Mouse (Mus musculus) activated CD4-positive, CD25-positive, alpha-beta regulatory T cell (primary cell): ENCODE data around the gene Ocln. TPM values are rescaled to one million over a fixed set of nuclear protein-coding genes. Genes with fewer than 3 reads are reported as not detected.

Experiments used
- polyA plus RNA-seq, 2 experiments: library from polyadenylated mRNA; unstranded; fragments of 100-300 nt; shearing (Covaris generic); gene quantifications; one replicate each; pipeline ENCODE4 v1.2.1; 2017

Gene Ocln
- 1 to 10 TPM in 1 of 2 experiments, not detected in 1; 1.0 TPM for polyA plus RNA-seq

GRCm38 (mm10) chr13:100552369-100553041, at the start of gene Ocln:
Gene Ocln, minus strand, starts transcription at chr13:100552718.

GRCm38 (mm10) chr13:100492061-100492787, 60.3 kb downstream of the Ocln start, which contains the start of gene Gtf2h2:
Gene Gtf2h2, minus strand, starts transcription at chr13:100492579.

GRCm38 (mm10) chr13:100452415-100453127, 99.9 kb downstream of the Ocln start, which contains the start of gene Naip1:
Gene Naip1, minus strand, starts transcription at chr13:100452869.

Other genes starting within 250 kb of the Ocln start
- gene Naip6, start 235.0 kb downstream of the Ocln start, polyA plus RNA-seq = 1 to 10 TPM in 1 of 2 experiments, under 1 TPM in 1; 0.93 to 1.6 TPM
- under 1 TPM in 1 of 2 experiments, not detected in 1; 0.09 TPM for gene Naip1, start 99.8 kb downstream of the Ocln start, polyA plus RNA-seq
- gene Gtf2h2, start 60.1 kb downstream of the Ocln start, polyA plus RNA-seq = 10 to 100 TPM; 44.2 to 46.1 TPM
- 1 to 10 TPM; 5.5 to 8.4 TPM for gene Marveld2, start 64.3 kb upstream of the Ocln start, polyA plus RNA-seq
- gene Ak6, start 98.3 kb upstream of the Ocln start, polyA plus RNA-seq = 100 to 1,000 TPM; 116 to 165 TPM
- gene Rad17, start 98.3 kb upstream of the Ocln start, polyA plus RNA-seq = 10 to 100 TPM; 19.3 to 21.0 TPM
- 1 to 10 TPM; 3.3 to 9.9 TPM for gene Taf9, start 98.9 kb upstream of the Ocln start, polyA plus RNA-seq
- gene Ccdc125, start 117.0 kb upstream of the Ocln start, polyA plus RNA-seq = 10 to 100 TPM; 25.1 to 27.7 TPM
- gene Cdk7, start 178.2 kb upstream of the Ocln start, polyA plus RNA-seq = 10 to 100 TPM; 74.7 to 89.0 TPM
- gene Mrps36, start 191.9 kb upstream of the Ocln start, polyA plus RNA-seq = 100 to 1,000 TPM in 1 of 2 experiments, 10 to 100 TPM in 1; 89.5 to 102 TPM
- gene Cenph, start 223.2 kb upstream of the Ocln start, polyA plus RNA-seq = 1 to 10 TPM; 7.1 to 8.8 TPM
- 10 to 100 TPM; 21.0 to 26.2 TPM for gene Ccnb1, start 233.9 kb upstream of the Ocln start, polyA plus RNA-seq